Mouse (Mus musculus): ENCODE results near the gene Gm42372.
"Not testable (repeated sequence)": the region's sequence is repeated elsewhere in the genome, so short reads cannot be mapped to it uniquely, and the experiment has no call there.

Gm42372 gene

GRCm38 (mm10) chr7:16982859-16983568, at the start of gene Gm42372:
Gene Gm42372, plus strand, starts transcription at chr7:16983086.
- no peak for DNase-seq (ENCODE audit: low spot score in 2 of 2)

- DNase-seq (ENCODE audit: low spot score in 2 of 2): no peak
Observed at GRCm38 (mm10) chr7:16937312-16937711, 45.6 kb upstream of the Gm42372 start.

GRCm38 (mm10) chr7:16938117-16938791, 44.6 kb upstream of the Gm42372 start:
- DNase-seq (ENCODE audit: low spot score in 2 of 2): no peak

GRCm38 (mm10) chr7:16940292-16940691, 42.6 kb upstream of the Gm42372 start:
- DNase-seq (ENCODE audit: low spot score in 2 of 2): peak in 1 of 2 experiments; percentile 46

GRCm38 (mm10) chr7:16942861-16943260, 40.0 kb upstream of the Gm42372 start:
- no peak for DNase-seq (ENCODE audit: low spot score in 2 of 2)

GRCm38 (mm10) chr7:16944061-16944807, 38.7 kb upstream of the Gm42372 start, which contains the start of gene Pnmal2:
Gene Pnmal2, plus strand, starts transcription at chr7:16944682.
- DNase-seq (ENCODE audit: low spot score in 2 of 2): peak; percentile 76 to 80

GRCm38 (mm10) chr7:16944808-16945315, 38.0 kb upstream of the Gm42372 start:
- no peak for DNase-seq (ENCODE audit: low spot score in 2 of 2)

- DNase-seq (ENCODE audit: low spot score in 2 of 2): no peak
Observed at GRCm38 (mm10) chr7:16945419-16945818, 37.5 kb upstream of the Gm42372 start.

GRCm38 (mm10) chr7:16946441-16947348, 36.2 kb upstream of the Gm42372 start:
- DNase-seq (ENCODE audit: low spot score in 2 of 2): no peak

GRCm38 (mm10) chr7:16947349-16947895, 35.5 kb upstream of the Gm42372 start:
- DNase-seq (ENCODE audit: low spot score in 2 of 2): no peak

- DNase-seq (ENCODE audit: low spot score in 2 of 2): peak; percentile 44 to 64
Observed at GRCm38 (mm10) chr7:16947959-16948361, 34.9 kb upstream of the Gm42372 start.

- no peak for DNase-seq (ENCODE audit: low spot score in 2 of 2)
Observed at GRCm38 (mm10) chr7:16948923-16949458, 33.9 kb upstream of the Gm42372 start.

GRCm38 (mm10) chr7:16949908-16950841, 32.7 kb upstream of the Gm42372 start:
- peak in 1 of 2 experiments; percentile 32 for DNase-seq (ENCODE audit: low spot score in 2 of 2)

- DNase-seq (ENCODE audit: low spot score in 2 of 2): peak; percentile 71 to 84
Observed at GRCm38 (mm10) chr7:16950861-16951635, 31.8 kb upstream of the Gm42372 start.

- not testable (repeated sequence) for DNase-seq (ENCODE audit: low spot score in 2 of 2)
Observed at GRCm38 (mm10) chr7:16953776-16954175, 29.1 kb upstream of the Gm42372 start.

- no peak for DNase-seq (ENCODE audit: low spot score in 2 of 2)
Observed at GRCm38 (mm10) chr7:16955712-16956111, 27.2 kb upstream of the Gm42372 start.

GRCm38 (mm10) chr7:16956410-16957265, 26.2 kb upstream of the Gm42372 start:
- DNase-seq (ENCODE audit: low spot score in 2 of 2): no peak

All from heart, adult 9 months (tissue).